Mouse (Mus musculus) olfactory bulb, adult 2 months (tissue): ENCODE data around the gene Kank2. TPM values are rescaled to one million over a fixed set of nuclear protein-coding genes. Genes with fewer than 3 reads are reported as not detected.
"Not testable (repeated sequence)": the region's sequence is repeated elsewhere in the genome, so short reads cannot be mapped to it uniquely, and the experiment has no call there.

Experiments used
- H3K27ac ChIP-seq: fragments of 200-500 bp; 2 replicates; pipeline ENCODE4 v1.5.1; 2012; ENCODE audit warnings: low read depth, low read length; ENCODE audit not compliant: insufficient read depth
- H3K4me1 ChIP-seq: fragments of 200-500 bp; 2 replicates; pipeline ENCODE4 v1.6.1; 2012; ENCODE audit warnings: low read length; ENCODE audit not compliant: control insufficient read depth, insufficient read depth
- H3K4me3 ChIP-seq: fragments of 200-500 bp; 2 replicates; pipeline ENCODE4 v1.5.1; 2012; ENCODE audit warnings: mild to moderate bottlenecking, low read depth, low read length, moderate library complexity; ENCODE audit not compliant: insufficient read depth
- CTCF ChIP-seq: fragments of 200-500 bp; IDR thresholded peaks from 2 replicates; pipeline ENCODE4 v1.5.1; 2012; ENCODE audit warnings: low read depth, mild to moderate bottlenecking, low read length, moderate library complexity; ENCODE audit not compliant: insufficient read depth
- POLR2A ChIP-seq: fragments of 200-500 bp; IDR thresholded peaks from 2 replicates; pipeline ENCODE4 v1.6.1; 2012; ENCODE audit warnings: mild to moderate bottlenecking, low read depth, low read length, moderate library complexity; ENCODE audit not compliant: insufficient read depth
- WGBS: fragments of 180-500 bp; shearing (Covaris S2); methylation state at CpG from one replicate; pipeline ENCODE4 v1.1.7; 2018; 5-methylcytosine and 5-hydroxymethylcytosine counted together
- polyA plus RNA-seq: library from polyadenylated mRNA; stranded (reverse); fragments of >200 nt; gene quantifications from 2 replicates; pipeline ENCODE4 v1.2.4, GENCODE M21; 2012; ENCODE audit warnings: low replicate concordance; ENCODE audit not compliant: missing spikeins, insufficient read depth, insufficient read length

Kank2 gene
- polyA plus RNA-seq, 1 experiment = not detected

- 87% methylated on average over 16 of the region's 16 CpGs for WGBS
- no peak overlapping the region for H3K4me3 ChIP-seq
- no peak for TF ChIP-seq POLR2A
- no peak for TF ChIP-seq CTCF
Measured at GRCm38 (mm10) chr9:21774353-21774752, 24.2 kb downstream of the Kank2 start.

DNA sequence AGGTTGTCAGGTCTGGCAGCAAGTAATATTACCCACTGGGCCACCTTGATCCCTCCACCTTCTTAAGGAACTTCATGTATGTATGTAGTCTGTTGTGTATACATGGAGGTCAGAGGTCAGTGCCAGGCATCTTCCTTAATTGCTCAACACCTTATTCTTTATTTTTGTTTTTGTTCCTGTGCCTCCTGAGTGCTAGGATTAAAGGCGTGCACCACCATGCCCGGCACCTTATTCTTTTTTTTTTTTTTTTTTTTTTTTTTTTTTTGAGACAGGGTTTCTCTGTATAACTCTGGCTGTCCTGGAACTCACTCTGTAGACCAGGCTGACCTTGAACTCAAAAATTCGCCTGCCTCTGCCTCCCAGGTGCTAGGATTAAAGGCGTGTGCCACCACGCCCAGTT, 25.1 kb downstream of the Kank2 start:
- WGBS = 90% methylated on average over 5 of the region's 5 CpGs
- not testable (repeated sequence) for H3K4me3 ChIP-seq, H3K27ac ChIP-seq
- H3K4me1 ChIP-seq = peaks cover 13% of the 10 kb centered on the region

More at GRCm38 (mm10) chr9:21774353-21774752, 24.2 kb downstream of the Kank2 start:
- no peak overlapping the region for H3K27ac ChIP-seq
- peaks cover 6% of the 10 kb centered on the region for H3K4me1 ChIP-seq

GRCm38 (mm10) chr9:21769558-21770183, 28.9 kb downstream of the Kank2 start:
- TF ChIP-seq POLR2A = no peak
- TF ChIP-seq CTCF = no peak
- no peak overlapping the region for H3K4me3 ChIP-seq
- no peak overlapping the region for H3K27ac ChIP-seq
- WGBS = 77% methylated on average over 26 of the region's 26 CpGs
- H3K4me1 ChIP-seq = peaks cover 16% of the 10 kb centered on the region

DNA sequence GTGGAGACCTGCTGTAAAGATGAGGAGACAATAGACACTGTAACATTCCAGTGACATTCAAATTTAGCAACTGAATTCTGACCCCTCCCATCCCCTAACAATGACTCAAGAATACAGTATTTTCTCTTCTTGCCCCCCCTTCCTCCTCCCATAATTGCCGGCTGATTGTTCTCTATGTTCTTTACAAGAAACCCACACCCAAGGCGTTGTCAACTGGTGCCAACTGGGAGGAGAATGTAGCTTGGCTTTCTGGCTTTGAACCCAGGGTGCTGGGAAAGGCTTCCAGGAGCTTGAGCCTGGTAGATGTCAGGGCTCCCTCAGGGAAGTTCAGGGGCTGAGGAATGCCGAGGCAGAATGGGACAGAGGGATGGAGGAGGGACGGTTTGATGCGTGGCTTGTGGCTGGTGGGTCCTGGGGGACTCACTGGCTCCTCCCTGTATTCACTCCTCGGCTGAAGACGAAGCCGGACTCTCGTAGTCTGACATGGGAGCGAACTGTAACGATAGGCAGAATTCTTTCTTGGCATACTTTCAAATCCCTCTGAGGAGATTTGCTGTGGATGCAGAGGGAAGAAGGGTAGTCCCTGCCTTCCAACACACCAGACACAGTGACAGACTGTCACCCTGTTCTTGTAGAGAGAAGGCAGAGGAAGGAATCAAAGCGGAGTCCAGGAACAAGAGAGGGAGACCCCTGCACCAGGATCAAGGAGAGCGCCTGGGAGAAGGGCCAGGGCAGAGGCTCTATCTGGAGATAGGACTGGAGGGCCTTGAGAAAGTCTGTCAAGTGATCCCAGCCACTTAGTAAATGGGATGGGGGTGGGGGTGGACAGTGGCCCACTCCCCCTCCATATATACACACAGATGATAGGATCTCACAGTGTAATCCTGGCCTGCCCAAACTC, 29.8 kb downstream of the Kank2 start:
- no peak for TF ChIP-seq CTCF
- TF ChIP-seq POLR2A = no peak
- Histone ChIP-seq H3K4me1 (peaks cover 16% of the 10 kb centered on the region), H3K4me3 (no peak overlapping the region), H3K27ac (peak overlapping the region; percentile 76)
- 23% methylated on average over 13 of the region's 13 CpGs for WGBS

GRCm38 (mm10) chr9:21767896-21768295, 30.6 kb downstream of the Kank2 start:
- TF ChIP-seq CTCF (no peak), POLR2A (no peak)
- Histone ChIP-seq H3K27ac (peak overlapping the region; percentile 76), H3K4me1 (peaks cover 16% of the 10 kb centered on the region), H3K4me3 (no peak overlapping the region)
- 43% methylated on average over 11 of the region's 11 CpGs for WGBS

GRCm38 (mm10) chr9:21764084-21764999, 34.2 kb downstream of the Kank2 start:
- no peak overlapping the region for H3K27ac ChIP-seq
- no peak overlapping the region for H3K4me3 ChIP-seq
- WGBS = 92% methylated on average over 6 of the region's 6 CpGs
- TF ChIP-seq CTCF (no peak), POLR2A (no peak)
- peaks cover 14% of the 10 kb centered on the region for H3K4me1 ChIP-seq

DNA sequence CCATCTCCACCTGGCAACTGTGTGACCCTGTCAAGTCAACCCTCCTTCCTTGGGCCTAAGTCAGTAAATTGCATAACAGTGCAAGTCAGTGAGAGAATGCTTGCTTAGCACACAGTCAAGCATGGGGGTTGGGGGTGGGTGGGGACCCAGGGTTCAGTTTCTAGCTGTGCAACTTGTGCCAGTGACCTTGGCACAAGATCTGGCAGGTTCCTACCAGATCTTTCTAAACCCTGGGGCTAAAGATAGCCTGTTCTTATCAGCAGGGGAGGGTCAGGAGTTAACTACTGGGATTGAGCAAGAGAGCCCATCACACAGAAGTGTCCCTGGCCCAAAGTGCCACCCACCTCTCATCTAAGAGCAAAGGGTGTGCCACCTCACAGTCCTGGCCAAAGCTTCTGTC, 36.4 kb downstream of the Kank2 start:
- Histone ChIP-seq H3K4me3 (no peak overlapping the region), H3K27ac (no peak overlapping the region), H3K4me1 (peaks cover 5% of the 10 kb centered on the region)
- no peak for TF ChIP-seq CTCF
- no peak for TF ChIP-seq POLR2A

- Histone ChIP-seq H3K4me3 (peak within 1 kb of the TSS; percentile 92), H3K4me1 (peaks cover 5% of the 10 kb centered on the region), H3K27ac (no peak within 1 kb of the TSS)
- WGBS = under 1% methylated on average over 54 of the region's 54 CpGs
- TF ChIP-seq CTCF (no peak), POLR2A (no peak)
Measured at GRCm38 (mm10) chr9:21760155-21761088, 38.1 kb downstream of the Kank2 start, which contains the start of gene Spc24. Gene Spc24, minus strand, starts transcription at chr9:21760303.
